ENCODE assay signal across 16 mouse cellular contexts in the genomic region with DNA sequence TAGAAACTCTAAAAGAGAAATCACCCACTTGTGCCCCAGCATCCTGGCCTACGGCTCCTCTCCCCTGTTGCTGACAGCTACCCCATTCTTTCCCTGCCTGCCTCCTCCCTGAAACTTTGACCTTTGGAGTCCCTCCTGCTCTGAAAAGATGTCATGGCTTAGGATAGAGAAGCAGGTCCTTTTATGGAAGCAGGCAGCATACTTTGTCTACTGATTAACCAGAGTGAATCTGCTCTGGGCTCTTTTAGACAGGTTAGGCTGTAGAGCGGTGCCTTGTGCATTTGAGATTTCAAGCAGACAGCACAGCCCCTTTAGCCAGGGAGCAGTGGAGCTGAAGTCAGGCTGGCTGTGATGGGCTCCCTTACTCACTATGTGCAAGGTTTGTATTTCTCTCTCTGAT.
A peak's percentile ranks its signal among the peaks of the same experiment; 100 is the strongest.
DNase-seq lines count a peak whose midpoint lies in the region; ATAC-seq and TF ChIP-seq lines count a peak whose summit lies in the region.
"Had no signal": no experiment of that assay in that cellular context is flagged by ENCODE, and none has a peak within 500 bp of the region (broad histone marks: within the 10 kb centered on the region; RNA-seq: fewer than 3 reads in every experiment).

No protein-coding gene starts in this region.

- peaks cover 6% of the 10 kb centered on the region for H3K4me1 ChIP-seq in intestine, embryonic 14.5 days (replicated peaks; ENCODE audit: control insufficient read depth, insufficient read depth, low read length)
- peaks cover 0 to 4% of the 10 kb centered on the region in 2 experiments; a peak in 2 of 4 replicates for H3K4me1 ChIP-seq in liver, embryonic 14.5 days (replicated peaks; ENCODE audit: control insufficient read depth in 2 of 2, insufficient read depth in 2 of 2, low read length in 1 of 2)

- DNase-seq in intestine, embryonic 14.5 days (ENCODE audit: low spot score) = no peak
- DNase-seq in kidney, adult 11 months = peak; percentile 82
- DNase-seq in kidney, postnatal 10 days = peak; percentile 54
- peak; percentile 9 to 17 (median 9) for DNase-seq in liver, embryonic 14.5 days (ENCODE audit: low read depth in 3 of 3, low spot score in 3 of 3)
- DNase-seq in thymus, postnatal 25 days = no peak
- no peak for DNase-seq in layer of hippocampus, adult 2 months (ENCODE audit: low spot score in 2 of 2)
- no peak for DNase-seq in thymus, postnatal 0 days (ENCODE audit: low spot score)
- DNase-seq: adrenal gland, postnatal 10 days; cerebellum, adult 9-11 months; heart, postnatal 14 days; lung, adult 18-20 months; lung, postnatal 36 days had no signal

- no peak for TF ChIP-seq CTCF in liver, embryonic 14.5 days (IDR thresholded peaks at IDR 0.05; ENCODE audit: low read depth)
- TF ChIP-seq CTCF in layer of hippocampus, adult 2 months (conservative IDR thresholded peaks at IDR 0.05) = no peak

- no peak overlapping the region for H3K4me3 ChIP-seq in intestine, embryonic 14.5 days (ENCODE audit: low read depth, low read length)
- no peak overlapping the region for H3K4me3 ChIP-seq in liver, embryonic 14.5 days (ENCODE audit: insufficient read depth in 1 of 2, low read depth in 2 of 2, low read length in 2 of 2)
- H3K4me3 ChIP-seq in layer of hippocampus, adult 2 months = no peak overlapping the region
- H3K4me3 ChIP-seq: forebrain, embryonic 13.5 days had no signal

- WGBS in intestine, embryonic 14.5 days = 57% methylated on average over 2 of the region's 2 CpGs
- 81% methylated on average over 2 of the region's 2 CpGs for WGBS in liver, embryonic 14.5 days (ENCODE audit: insufficient replicate concordance)

- no peaks in the 10 kb centered on the region for H3K9me3 ChIP-seq in intestine, embryonic 14.5 days (ENCODE audit: control insufficient read depth, low read length)
- H3K9me3 ChIP-seq in liver, embryonic 14.5 days (ENCODE audit: control insufficient read depth, low read length) = no peaks in the 10 kb centered on the region
- H3K9me3 ChIP-seq: forebrain, embryonic 13.5 days had no signal

- 0 out of 2 replicates have a peak, but pooled peaks cover 8% of the 10 kb centered on the region for H3K36me3 ChIP-seq in intestine, embryonic 14.5 days (ENCODE audit: control insufficient read depth, insufficient read depth, low read length)
- no peaks in the 10 kb centered on the region for H3K36me3 ChIP-seq in liver, embryonic 14.5 days (replicated peaks; ENCODE audit: control insufficient read depth, insufficient read depth, low read depth)

- H3K27ac ChIP-seq in intestine, embryonic 14.5 days (ENCODE audit: low read depth) = 0 out of 2 replicates have a peak overlapping the region, but pooled peaks have one; percentile 22
- no peak overlapping the region for H3K27ac ChIP-seq in liver, embryonic 14.5 days
- no peak overlapping the region for H3K27ac ChIP-seq in layer of hippocampus, adult 2 months
- H3K27ac ChIP-seq: forebrain, embryonic 13.5 days; hindbrain, postnatal 0 days; stomach, postnatal 0 days had no signal

- H3K4me2 ChIP-seq in intestine, embryonic 14.5 days (ENCODE audit: low read length) = no peak overlapping the region
- no peak overlapping the region for H3K4me2 ChIP-seq in liver, embryonic 14.5 days (ENCODE audit: low read depth)
- H3K4me2 ChIP-seq: forebrain, embryonic 13.5 days; midbrain, embryonic 11.5 days had no signal

- TF ChIP-seq EP300 in liver, embryonic 14.5 days (IDR thresholded peaks at IDR 0.05; ENCODE audit: low read depth) = no peak

- no peak overlapping the region for H3K9ac ChIP-seq in intestine, embryonic 14.5 days (ENCODE audit: low read length)
- H3K9ac ChIP-seq in liver, embryonic 14.5 days (replicated peaks) = no peak overlapping the region
- H3K9ac ChIP-seq: forebrain, embryonic 13.5 days had no signal

- no peaks in the 10 kb centered on the region for H3K27me3 ChIP-seq in intestine, embryonic 14.5 days (replicated peaks; ENCODE audit: control insufficient read depth, insufficient read depth, low read length)
- H3K27me3 ChIP-seq in liver, embryonic 14.5 days (ENCODE audit: control insufficient read depth, insufficient read depth, low read length) = no peaks in the 10 kb centered on the region
- H3K27me3 ChIP-seq: forebrain, embryonic 13.5 days had no signal

- ATAC-seq in intestine, embryonic 14.5 days (replicated peaks; ENCODE audit: low FRiP score, low TSS enrichment, low read depth) = peak; percentile 70
- peak; percentile 68 for ATAC-seq in liver, embryonic 14.5 days (ENCODE audit: insufficient read depth)
- ATAC-seq: hindbrain, postnatal 0 days had no signal

Comparison
In these comparisons a context has a peak if more than half of its experiments do, and no peak if none do; other contexts are left out.
1. DNase-seq: peak in kidney, adult 11 months (single experiment), kidney, postnatal 10 days (single experiment) and liver, embryonic 14.5 days (3 of 3); none in intestine, embryonic 14.5 days (single experiment), thymus, postnatal 25 days (single experiment), layer of hippocampus, adult 2 months (0 of 2) and thymus, postnatal 0 days (single experiment).